Mouse (Mus musculus): ENCODE measurements at regions not wholly inside any gene's neighbourhood (a gene's known extent, or its start where the extent isn't known, plus 50 kb on each side); places are given as distances from the start of the nearest gene placed in this dataset.

- in situ Hi-C loops (cut with MboI; ENCODE audit: low pct_ligation_motif_present, low pct_unique_long_range_greater_than_20kb, low sequenced_read_pairs) = loop anchor here (25.0 kb wide), 1 partner anchor 605 kb away; the partner anchor contains the start of gene Gucy1b2
- Histone ChIP-seq H3K4me2 (ENCODE audit: insufficient read depth, low read depth, poor library complexity, severe bottlenecking) (no peak overlapping the region), H3K9me3 (replicated peaks; ENCODE audit: low read length) (no peaks in the 10 kb centered on the region), H3K27ac (ENCODE audit: insufficient read depth, low read depth) (no peak overlapping the region), H3K9ac (ENCODE audit: insufficient read depth, low read depth) (no peak overlapping the region), H3K36me3 (replicated peaks in 1 of 2; ENCODE audit: control insufficient read depth in 1 of 2, insufficient read depth in 1 of 2, low read length in 1 of 2) (no peaks in the 10 kb centered on the region), H3K79me2 (replicated peaks; ENCODE audit: control insufficient read depth, extremely low read depth, insufficient read depth, poor library complexity, severe bottlenecking) (no peaks in the 10 kb centered on the region), H3K4me1 (ENCODE audit: control insufficient read depth in 1 of 2, insufficient read depth in 2 of 2) (peaks cover 0 to 11% of the 10 kb centered on the region in 2 experiments; a peak in 1 of 4 replicates), H3K4me3 (replicated peaks in 1 of 3; ENCODE audit: low read depth in 2 of 3, low read length in 2 of 3, poor library complexity in 1 of 3) (no peak overlapping the region), H3K27me3 (replicated peaks) (no peaks in the 10 kb centered on the region)
- TF ChIP-seq HCFC1 (IDR thresholded peaks at IDR 0.05; ENCODE audit: low read depth, low read length) = no peak
- DNase-seq (ENCODE audit: extremely low read depth) = no peak
- dilution Hi-C loops (cut with MboI; ENCODE audit: extremely low pct_ligation_motif_present, extremely low pct_unique_long_range_greater_than_20kb, low sequenced_read_pairs) = no loop called here
Observed at GRCm38 (mm10) chr14:61857616-61858015, 250.4 kb downstream of the Kcnrg start.

- Histone ChIP-seq H3K79me2 (replicated peaks; ENCODE audit: control insufficient read depth, extremely low read depth, insufficient read depth, poor library complexity, severe bottlenecking) (no peaks in the 10 kb centered on the region), H3K9me3 (replicated peaks; ENCODE audit: low read length) (no peaks in the 10 kb centered on the region), H3K9ac (ENCODE audit: insufficient read depth, low read depth) (no peak overlapping the region), H3K36me3 (replicated peaks in 1 of 2; ENCODE audit: control insufficient read depth in 1 of 2, insufficient read depth in 1 of 2, low read length in 1 of 2) (no peaks in the 10 kb centered on the region), H3K4me2 (ENCODE audit: insufficient read depth, low read depth, poor library complexity, severe bottlenecking) (no peak overlapping the region), H3K4me1 (ENCODE audit: control insufficient read depth in 1 of 2, insufficient read depth in 2 of 2) (peaks cover 0 to 11% of the 10 kb centered on the region in 2 experiments; a peak in 1 of 4 replicates), H3K4me3 (replicated peaks in 1 of 3; ENCODE audit: low read depth in 2 of 3, low read length in 2 of 3, poor library complexity in 1 of 3) (no peak overlapping the region), H3K27ac (ENCODE audit: insufficient read depth, low read depth) (no peak overlapping the region), H3K27me3 (replicated peaks) (no peaks in the 10 kb centered on the region)
- DNase-seq (ENCODE audit: extremely low read depth) = no peak
- TF ChIP-seq NRF1 (IDR thresholded peaks at IDR 0.05; ENCODE audit: low read depth, low read length) (no peak), MAFK (IDR thresholded peaks at IDR 0.05; ENCODE audit: insufficient replicate concordance, low read length) (no peak)
- in situ Hi-C loops (cut with MboI; ENCODE audit: low pct_ligation_motif_present, low pct_unique_long_range_greater_than_20kb, low sequenced_read_pairs) (loop anchor here (25.0 kb wide), 1 partner anchor 602 kb away; the partner anchor contains the start of gene Gucy1b2), dilution Hi-C loops (cut with MboI; ENCODE audit: extremely low pct_ligation_motif_present, extremely low pct_unique_long_range_greater_than_20kb, low sequenced_read_pairs) (no loop called here)
Observed at GRCm38 (mm10) chr14:61860688-61861087, 253.4 kb downstream of the Kcnrg start.

GRCm38 (mm10) chr14:61861357-61861958 lies 254.2 kb downstream of the Kcnrg start:
- H3K79me2 ChIP-seq (replicated peaks; ENCODE audit: control insufficient read depth, extremely low read depth, insufficient read depth, poor library complexity, severe bottlenecking) = no peaks in the 10 kb centered on the region
- H3K4me1 ChIP-seq (ENCODE audit: control insufficient read depth in 1 of 2, insufficient read depth in 2 of 2) = peaks cover 0 to 11% of the 10 kb centered on the region in 2 experiments; a peak in 1 of 4 replicates
- in situ Hi-C loops (cut with MboI; ENCODE audit: low pct_ligation_motif_present, low pct_unique_long_range_greater_than_20kb, low sequenced_read_pairs) (loop anchor here (25.0 kb wide), 1 partner anchor 601 kb away; the partner anchor contains the start of gene Gucy1b2), dilution Hi-C loops (cut with MboI; ENCODE audit: extremely low pct_ligation_motif_present, extremely low pct_unique_long_range_greater_than_20kb, low sequenced_read_pairs) (no loop called here)
- H3K36me3 ChIP-seq (replicated peaks in 1 of 2; ENCODE audit: control insufficient read depth in 1 of 2, insufficient read depth in 1 of 2, low read length in 1 of 2) = no peaks in the 10 kb centered on the region
- no peak overlapping the region for H3K4me3 ChIP-seq (replicated peaks in 1 of 3; ENCODE audit: low read depth in 2 of 3, low read length in 2 of 3, poor library complexity in 1 of 3)
- H3K27ac ChIP-seq (ENCODE audit: insufficient read depth, low read depth) = no peak overlapping the region
- H3K9me3 ChIP-seq (replicated peaks; ENCODE audit: low read length) = no peaks in the 10 kb centered on the region
- TF ChIP-seq TCF12 (IDR thresholded peaks at IDR 0.05; ENCODE audit: low read depth, low read length) = no peak
- no peak for TF ChIP-seq CHD2 (IDR thresholded peaks at IDR 0.05; ENCODE audit: low read length)
- no peak for TF ChIP-seq MAFK (IDR thresholded peaks at IDR 0.05; ENCODE audit: insufficient replicate concordance, low read length)
- TF ChIP-seq BHLHE40 (IDR thresholded peaks at IDR 0.05; ENCODE audit: low read depth, low read length) = no peak
- TF ChIP-seq ZMIZ1 (IDR thresholded peaks at IDR 0.05; ENCODE audit: low read depth, low read length) = no peak
- TF ChIP-seq UBTF (IDR thresholded peaks at IDR 0.05; ENCODE audit: low read depth, low read length) = no peak
- no peak for TF ChIP-seq ZC3H11A (IDR thresholded peaks at IDR 0.05; ENCODE audit: low read depth, low read length)
- no peak for TF ChIP-seq USF1 (IDR thresholded peaks at IDR 0.05; ENCODE audit: low read depth, low read length)
- no peak for TF ChIP-seq ETS1 (conservative IDR thresholded peaks at IDR 0.05; ENCODE audit: low read depth, low read length)
- TF ChIP-seq MYC (IDR thresholded peaks at IDR 0.05; ENCODE audit: low read depth, low read length) = no peak
- TF ChIP-seq CTCF (conservative IDR thresholded peaks at IDR 0.05 in 1 of 2, IDR thresholded peaks at IDR 0.05 in 1 of 2; ENCODE audit: low read depth in 2 of 2, low read length in 2 of 2) = no peak
- TF ChIP-seq MEF2A (IDR thresholded peaks at IDR 0.05; ENCODE audit: borderline replicate concordance, low read depth, low read length) = no peak
- TF ChIP-seq MAZ (IDR thresholded peaks at IDR 0.05; ENCODE audit: low read depth, low read length) = no peak
- no peak overlapping the region for H3K9ac ChIP-seq (ENCODE audit: insufficient read depth, low read depth)
- DNase-seq (ENCODE audit: extremely low read depth) = no peak
- no peak overlapping the region for H3K4me2 ChIP-seq (ENCODE audit: insufficient read depth, low read depth, poor library complexity, severe bottlenecking)
- H3K27me3 ChIP-seq (replicated peaks) = no peaks in the 10 kb centered on the region

Data from CH12.LX (cell line).